Mouse (Mus musculus) cerebellum, adult (tissue): ENCODE measurements around the gene Ppm1b.

Source experiments
- ATAC-seq: cut with Nextera tagmentation; 2 replicates; pipeline ENCODE4 v1.9.2; 2017; ENCODE audit warnings: mild to moderate bottlenecking, moderate library complexity, mixed read lengths; ENCODE audit not compliant: insufficient number of reproducible peaks, low FRiP score, low TSS enrichment

Gene Ppm1b

GRCm38 (mm10) chr17:84957487-84958259 is 1.1 kb downstream of the Ppm1b start:
- peak; percentile 89 for ATAC-seq

- no peak for ATAC-seq
These were observed 1.9 kb downstream of the Ppm1b start for GRCm38 (mm10) chr17:84958411-84958911.

GRCm38 (mm10) chr17:84958986-84959664 is 2.6 kb downstream of the Ppm1b start:
- no peak for ATAC-seq

GRCm38 (mm10) chr17:84959665-84960020 is 3.1 kb downstream of the Ppm1b start:
- no peak for ATAC-seq

DNA sequence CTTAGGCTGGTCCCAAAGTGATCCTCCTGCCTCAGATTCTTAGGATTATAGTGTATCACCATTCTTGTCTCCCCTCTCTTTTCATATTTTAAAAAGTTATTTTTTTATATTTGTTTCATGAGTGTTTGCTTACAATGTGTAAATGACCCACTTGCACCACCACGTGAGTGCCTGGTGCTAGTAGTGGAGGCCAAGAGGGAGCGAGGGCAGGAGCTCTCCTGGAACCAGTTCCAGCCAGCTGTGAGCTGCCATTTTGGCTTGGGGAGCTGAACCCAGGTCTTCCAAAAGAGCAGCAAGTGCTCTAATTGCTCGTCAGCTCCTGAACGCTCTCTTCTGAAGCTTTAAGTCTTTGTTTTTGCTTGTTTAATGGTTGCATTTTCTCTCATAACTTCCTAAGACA is 3.6 kb downstream of the Ppm1b start:
- ATAC-seq: no peak

GRCm38 (mm10) chr17:84962046-84962445 is 5.5 kb downstream of the Ppm1b start:
- ATAC-seq: no peak

GRCm38 (mm10) chr17:84963651-84964050 is 7.1 kb downstream of the Ppm1b start:
- no peak for ATAC-seq

- ATAC-seq: no peak
These were observed 9.7 kb downstream of the Ppm1b start for GRCm38 (mm10) chr17:84966231-84966630.

- ATAC-seq: no peak
These were observed 10.5 kb downstream of the Ppm1b start for GRCm38 (mm10) chr17:84967045-84967444.

DNA sequence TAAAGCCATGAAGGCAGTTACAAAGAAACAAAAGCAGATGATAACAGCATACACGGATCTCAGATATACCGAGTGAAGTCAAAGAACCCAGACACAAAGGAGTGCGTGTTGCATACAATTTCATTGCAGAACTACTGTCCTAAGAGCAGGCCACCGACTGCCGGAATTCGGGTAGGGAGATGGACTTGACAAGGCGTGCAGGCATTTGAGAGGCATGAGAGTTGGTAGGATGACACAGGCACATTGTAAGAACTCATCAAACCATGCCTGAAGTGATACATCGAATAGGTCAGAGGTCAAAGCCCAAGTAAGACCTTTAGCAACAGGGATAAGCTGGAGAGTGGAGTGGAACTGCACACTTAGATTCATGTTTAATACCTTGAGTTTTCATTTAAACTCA is 13.4 kb downstream of the Ppm1b start:
- no peak for ATAC-seq

DNA sequence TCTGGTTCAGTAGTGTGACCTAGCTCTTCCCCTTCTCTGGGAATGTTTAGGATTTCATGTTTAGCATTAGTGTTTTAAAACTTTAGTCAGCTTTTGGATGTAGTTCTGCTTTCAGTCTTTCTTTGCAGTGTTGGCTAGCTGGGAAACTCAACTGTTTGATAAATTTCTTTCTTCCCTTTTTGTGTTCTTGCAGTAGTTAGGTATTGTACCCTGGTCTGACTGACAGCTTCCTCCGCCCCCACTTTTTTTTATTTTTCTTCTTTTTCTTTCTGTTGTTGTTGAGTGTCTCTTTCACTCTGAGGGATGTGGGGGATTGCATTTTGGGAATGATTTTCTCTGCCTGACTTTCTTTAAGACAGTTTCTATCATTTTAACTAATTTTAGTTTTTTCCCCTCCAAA is 25.2 kb downstream of the Ppm1b start:
- no peak for ATAC-seq

- ATAC-seq: no peak
These were observed 26.2 kb downstream of the Ppm1b start for GRCm38 (mm10) chr17:84982735-84983134.

GRCm38 (mm10) chr17:84986368-84986767 is 29.8 kb downstream of the Ppm1b start:
- no peak for ATAC-seq

- no peak for ATAC-seq
These were observed 31.4 kb downstream of the Ppm1b start for GRCm38 (mm10) chr17:84987834-84988410.

DNA sequence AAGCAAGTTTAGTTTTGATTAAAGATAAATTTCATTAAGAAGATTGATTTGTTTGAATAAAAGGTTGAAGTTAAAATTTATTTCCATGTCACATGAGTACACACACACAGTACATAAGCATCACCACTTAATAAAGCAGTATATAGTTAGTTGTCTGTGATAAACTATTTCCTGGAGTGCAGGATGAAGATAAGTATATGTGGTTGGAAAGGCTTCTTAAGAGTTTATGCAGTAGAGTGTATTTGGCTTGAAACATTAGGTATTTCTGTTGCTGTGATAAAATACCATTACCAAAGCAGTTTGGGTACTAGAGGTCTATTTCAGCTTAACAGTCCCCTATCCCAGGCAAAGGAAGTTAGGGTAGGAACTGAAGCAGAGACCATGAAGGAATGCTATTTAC is 32.0 kb downstream of the Ppm1b start:
- no peak for ATAC-seq

GRCm38 (mm10) chr17:84995844-84996243 is 39.3 kb downstream of the Ppm1b start:
- ATAC-seq: no peak

GRCm38 (mm10) chr17:84997639-84998038 is 41.1 kb downstream of the Ppm1b start:
- ATAC-seq: no peak

DNA sequence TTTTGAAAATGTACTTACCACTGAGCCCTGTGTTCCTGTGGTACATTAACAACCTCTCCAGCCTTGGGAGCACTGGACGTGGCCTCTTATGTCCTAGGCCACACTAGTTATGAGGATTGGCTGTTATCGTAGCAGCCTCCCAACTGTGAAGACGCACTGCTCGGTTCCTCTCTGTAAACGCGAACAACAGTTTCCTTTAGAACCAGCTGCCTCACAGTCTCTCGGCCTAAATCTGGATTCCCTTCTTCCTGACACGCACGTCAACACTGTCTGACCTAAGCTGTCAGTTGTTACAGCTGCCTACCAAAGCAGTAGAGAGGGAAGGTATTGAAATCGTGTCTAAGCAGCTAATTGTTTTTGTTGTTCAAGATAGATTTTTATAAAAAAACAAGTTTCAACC is 43.1 kb downstream of the Ppm1b start:
- no peak for ATAC-seq

DNA sequence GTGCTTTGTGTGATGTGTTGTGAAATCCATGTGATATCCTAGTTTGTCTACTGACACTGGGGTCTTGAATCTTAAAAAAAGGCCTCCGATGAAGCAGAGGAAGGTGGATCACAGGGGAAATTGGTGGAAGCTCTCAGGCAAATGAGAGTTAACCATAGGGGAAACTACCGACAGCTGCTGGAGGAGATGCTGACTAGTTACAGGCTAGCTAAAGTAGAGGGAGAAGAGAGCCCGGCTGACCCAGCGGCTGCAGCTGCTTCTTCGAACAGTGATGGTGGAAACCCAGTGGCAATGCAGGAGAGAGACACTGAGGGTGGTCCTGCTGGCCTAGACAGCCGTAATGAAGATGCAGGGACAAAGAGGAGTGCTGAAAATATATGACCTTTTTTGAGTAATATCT is 56.9 kb downstream of the Ppm1b start:
- no peak for ATAC-seq

DNA sequence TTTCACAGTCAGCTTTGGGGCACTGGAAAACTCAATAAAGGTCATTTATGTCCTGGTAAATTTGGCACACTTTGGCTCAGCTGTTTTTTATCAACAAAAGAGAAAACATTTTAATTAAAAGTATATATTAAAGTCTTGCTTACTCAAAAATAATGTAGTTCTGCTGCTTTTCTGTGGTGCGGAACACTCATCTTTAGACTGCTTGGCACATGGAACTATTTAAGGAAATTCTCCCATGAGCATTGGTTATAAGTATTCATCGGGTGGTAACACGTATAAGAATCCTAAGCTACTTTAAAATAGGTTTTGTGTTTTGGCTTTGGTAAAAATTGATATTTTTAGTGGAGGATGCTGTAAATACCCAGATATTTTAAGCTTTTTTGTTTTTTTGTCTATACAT is 58.1 kb downstream of the Ppm1b start:
- ATAC-seq: no peak

- no peak for ATAC-seq
These were observed 61.8 kb downstream of the Ppm1b start for GRCm38 (mm10) chr17:85018344-85018743.

GRCm38 (mm10) chr17:85018794-85019193 is 62.3 kb downstream of the Ppm1b start:
- no peak for ATAC-seq
